Mouse (Mus musculus): ENCODE data around the gene Dus4l.

DNA sequence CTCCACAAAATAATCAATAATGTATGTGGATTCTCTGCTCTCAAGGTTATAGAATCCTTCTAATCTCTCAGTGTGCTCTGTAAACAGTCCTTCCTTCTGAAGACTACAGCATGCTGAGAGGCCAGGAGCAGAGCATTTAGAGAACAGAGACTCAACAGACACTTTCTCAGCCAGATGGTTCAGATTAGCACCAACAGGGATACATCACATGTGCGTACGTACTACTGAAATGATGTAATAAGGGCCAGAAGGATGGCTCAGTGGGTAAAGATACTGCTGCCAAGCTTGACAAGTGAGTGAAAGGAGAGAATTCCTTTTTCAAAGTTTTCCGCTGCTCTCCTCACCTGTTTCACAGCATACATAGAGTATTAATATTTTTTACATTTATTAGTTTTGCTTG, 49.7 kb downstream of the Dus4l start:
- TF ChIP-seq POLR2A (IDR thresholded peaks at IDR 0.05; ENCODE audit: borderline replicate concordance, control insufficient read depth, low read depth, low read length) (no peak), CTCF (IDR thresholded peaks at IDR 0.05; ENCODE audit: control insufficient read depth, insufficient read depth, low read length) (no peak)

All from bone marrow, adult 2 months (tissue).